Mouse (Mus musculus) ES-Bruce4 (cell line): ENCODE data around the gene Clip4.

Source experiments
- CTCF ChIP-seq: IDR thresholded peaks from one replicate; pipeline ENCODE4 v1.8.1; 2011; ENCODE audit warnings: low read depth, low read length
- EP300 ChIP-seq: IDR thresholded peaks from 2 replicates; pipeline ENCODE4 v1.6.1; 2011; ENCODE audit warnings: low read depth, low read length; ENCODE audit not compliant: insufficient read depth

GRCm38 (mm10) chr17:71811070-71811469, 42.8 kb downstream of the Clip4 start:
- TF ChIP-seq CTCF (no peak), EP300 (no peak)
